Mouse (Mus musculus): ENCODE data around the gene Ablim1.

DNA sequence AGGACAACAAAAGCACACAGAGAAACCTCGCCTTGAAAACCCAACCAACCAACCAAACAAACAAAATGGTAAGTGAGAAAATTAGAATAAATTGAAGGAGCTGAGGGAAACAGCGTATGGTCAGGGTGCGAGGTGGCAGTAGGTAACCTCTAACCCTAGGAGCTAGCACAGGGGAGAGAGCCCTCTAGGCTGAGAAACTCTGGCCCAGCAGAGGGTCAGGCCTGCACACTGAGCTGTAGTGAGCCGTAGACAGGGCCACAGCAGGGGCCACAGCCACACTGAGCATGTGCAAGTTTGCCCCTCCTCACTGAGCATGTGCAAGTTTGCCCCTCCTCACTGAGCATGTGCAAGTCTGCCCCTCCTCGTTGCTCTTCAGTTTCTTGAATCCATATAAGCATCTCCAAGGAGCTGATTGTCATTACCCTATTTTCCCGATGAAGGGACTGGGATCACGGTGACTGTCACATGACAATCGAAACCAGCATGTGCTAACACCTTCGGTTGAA is 247.6 kb downstream of the Ablim1 start:
- no peak for TF ChIP-seq CTCF (IDR thresholded peaks at IDR 0.05; ENCODE audit: borderline replicate concordance, insufficient read depth, low read depth, low read length)
- no peak for TF ChIP-seq POLR2A (IDR thresholded peaks at IDR 0.05; ENCODE audit: borderline replicate concordance, insufficient read depth, low read length)

Measured in cerebellum, adult 2 months (tissue).